Mouse (Mus musculus) midbrain, postnatal 0 days (tissue): Measurements from ENCODE around the gene 5730507C01Rik. TPM values are rescaled to one million over a fixed set of nuclear protein-coding genes. Genes with fewer than 3 reads are reported as not detected.
"Not testable (repeated sequence)": the region's sequence is repeated elsewhere in the genome, so short reads cannot be mapped to it uniquely, and the experiment has no call there.

Source experiments
- ATAC-seq: fragments of 200-750 bp; cut with Nextera tagmentation; 2 replicates; pipeline ENCODE4 v1.8.0; 2017; ENCODE audit warnings: moderate number of reproducible peaks, mild to moderate bottlenecking, moderate TSS enrichment, moderate library complexity; ENCODE audit not compliant: low FRiP score
- DNase-seq: peaks from one replicate; pipeline ENCODE4 v3.0.0-alpha.2; 2015; ENCODE audit warnings: low spot score
- H3K27ac ChIP-seq: fragments of 300-500 bp; sonication (generic); 2 replicates; pipeline ENCODE4 v1.5.1; 2014; ENCODE audit warnings: low read depth, mild to moderate bottlenecking, low read length, mixed read lengths
- H3K27me3 ChIP-seq: fragments of 300-500 bp; sonication (generic); 2 replicates; pipeline ENCODE4 v1.6.1; 2014; ENCODE audit warnings: low read length, control low read depth, mixed read lengths; ENCODE audit not compliant: insufficient read depth
- H3K36me3 ChIP-seq: fragments of 300-500 bp; sonication (generic); 2 replicates; pipeline ENCODE4 v1.6.1; 2014; ENCODE audit warnings: low read length, control low read depth, mixed read lengths; ENCODE audit not compliant: insufficient read depth
- H3K4me1 ChIP-seq: fragments of 300-500 bp; sonication (generic); 2 replicates; pipeline ENCODE4 v1.6.1; 2014; ENCODE audit warnings: mild to moderate bottlenecking, control low read depth, antibody characterized with exemption, low read length, mixed read lengths; ENCODE audit not compliant: insufficient read depth
- H3K4me2 ChIP-seq: fragments of 300-500 bp; sonication (generic); 2 replicates; pipeline ENCODE4 v1.6.1; 2014; ENCODE audit warnings: low read depth, mild to moderate bottlenecking, low read length, mixed read lengths; ENCODE audit not compliant: poor library complexity, severe bottlenecking
- H3K4me3 ChIP-seq: fragments of 300-500 bp; sonication (generic); 2 replicates; pipeline ENCODE4 v1.5.1; 2014; ENCODE audit warnings: low read depth, mild to moderate bottlenecking, low read length, moderate library complexity
- H3K9ac ChIP-seq: fragments of 300-500 bp; sonication (generic); replicated peaks from 2 replicates; pipeline ENCODE4 v1.6.1; 2014; ENCODE audit warnings: mild to moderate bottlenecking, low read length, moderate library complexity, mixed read lengths; ENCODE audit not compliant: poor library complexity, severe bottlenecking
- H3K9me3 ChIP-seq: fragments of 300-500 bp; sonication (generic); 2 replicates; pipeline ENCODE4 v1.6.1; 2016; ENCODE audit warnings: low read length, control low read depth
- CTCF ChIP-seq: IDR thresholded peaks from 2 replicates; pipeline ENCODE4 v1.5.1; 2016; ENCODE audit warnings: antibody characterized with exemption, mild to moderate bottlenecking
- WGBS: fragments of 180-500 bp; shearing (Covaris S2); extraction: QIAGEN DNeasy Blood & Tissue Kit; methylation state at CpG from one replicate; pipeline ENCODE4 v1.1.7; 2014; 5-methylcytosine and 5-hydroxymethylcytosine counted together
- polyA plus RNA-seq: library from polyadenylated mRNA; unstranded; fragments of >200 nt; fragmentation: Nextera tagmentation; extraction: Ambion mirVana; gene quantifications from 2 replicates; pipeline ENCODE4 v1.2.1, GENCODE M21; 2015
- total RNA-seq: library from RNA; depleted of rRNA; stranded (reverse); fragments of >200 nt; gene quantifications from 2 replicates; pipeline ENCODE4 v1.2.3, GENCODE M21; 2014; rRNA removed

5730507C01Rik gene
- total RNA-seq, result 0.80 and 1.3 TPM in 2 replicates
- 0.80 and 0.85 TPM in 2 replicates for polyA plus RNA-seq

- H3K9ac ChIP-seq, result no peak within 1 kb of the TSS
- TF ChIP-seq CTCF, result peak; percentile 13; the same call in 1 of the 2 replicates
- no peaks in the 10 kb centered on the region for H3K27me3 ChIP-seq
- ATAC-seq (no peak), DNase-seq (peak; percentile 54)
- peak within 1 kb of the TSS; percentile 28 for H3K4me3 ChIP-seq
- no peaks in the 10 kb centered on the region for H3K36me3 ChIP-seq
- H3K4me1 ChIP-seq, result no peaks in the 10 kb centered on the region
- peaks cover 9% of the 10 kb centered on the region; the same call in 1 of the 2 replicates for H3K9me3 ChIP-seq
- WGBS, result 7% methylated on average over 32 of the region's 36 CpGs
- H3K4me2 ChIP-seq, result 0 out of 2 replicates have a peak within 1 kb of the TSS, but pooled peaks have one; percentile 4
- no peak within 1 kb of the TSS for H3K27ac ChIP-seq
Measured at GRCm38 (mm10) chr12:18514171-18514570, at the start of gene 5730507C01Rik. 5730507C01Rik (plus strand) TSS chr12:18514510.

- H3K9me3 ChIP-seq, DNase-seq, H3K36me3 ChIP-seq, H3K27ac ChIP-seq, H3K27me3 ChIP-seq, H3K4me1 ChIP-seq, ATAC-seq, H3K4me2 ChIP-seq, H3K9ac ChIP-seq: not testable (repeated sequence)
- H3K4me3 ChIP-seq, result peak overlapping the region; percentile 28
- whole genome bisulfite sequencing, result 11% methylated on average over 48 of the region's 52 CpGs
Measured at GRCm38 (mm10) chr12:18514616-18515015, 306 bp downstream of the 5730507C01Rik start.

- not testable (repeated sequence) for ATAC-seq, H3K27ac ChIP-seq, DNase-seq, H3K4me1 ChIP-seq, H3K9me3 ChIP-seq, H3K27me3 ChIP-seq, H3K36me3 ChIP-seq, H3K9ac ChIP-seq
- Histone ChIP-seq H3K4me2 (0 out of 2 replicates have a peak overlapping the region, but pooled peaks have one; percentile 4), H3K4me3 (0 out of 2 replicates have a peak overlapping the region, but pooled peaks have one; percentile 12)
- 21% methylated on average over 17 of the region's 17 CpGs for WGBS
Measured at GRCm38 (mm10) chr12:18515077-18515476, 767 bp downstream of the 5730507C01Rik start.
